Mouse (Mus musculus) heart, embryonic 12.5 days (tissue): ENCODE data around the gene Lrmda. TPM values are rescaled to one million over a fixed set of nuclear protein-coding genes. Genes with fewer than 3 reads are reported as not detected.
A peak's percentile ranks its signal among the peaks of the same experiment; 100 is the strongest.

ENCODE experiments used
- ATAC-seq: fragments of 200-750 bp; cut with Nextera tagmentation; 2 replicates; pipeline ENCODE4 v1.8.0; 2017; ENCODE audit warnings: moderate TSS enrichment, moderate library complexity; ENCODE audit not compliant: insufficient number of reproducible peaks, low FRiP score
- H3K27ac ChIP-seq: fragments of 300-500 bp; sonication (generic); 2 replicates; pipeline ENCODE4 v1.5.1; 2016; ENCODE audit warnings: mild to moderate bottlenecking, moderate library complexity; ENCODE audit not compliant: poor library complexity, severe bottlenecking
- H3K27me3 ChIP-seq: fragments of 300-500 bp; sonication (generic); replicated peaks from 2 replicates; pipeline ENCODE4 v1.6.1; 2016; ENCODE audit warnings: mild to moderate bottlenecking, moderate library complexity
- H3K36me3 ChIP-seq: fragments of 300-500 bp; sonication (generic); 2 replicates; pipeline ENCODE4 v1.6.1; 2016; ENCODE audit warnings: mild to moderate bottlenecking, moderate library complexity
- H3K4me1 ChIP-seq: fragments of 300-500 bp; sonication (generic); replicated peaks from 2 replicates; pipeline ENCODE4 v1.6.1; 2016; ENCODE audit warnings: mild to moderate bottlenecking
- H3K4me2 ChIP-seq: fragments of 300-500 bp; sonication (generic); 2 replicates; pipeline ENCODE4 v1.6.1; 2016; ENCODE audit warnings: mild to moderate bottlenecking, moderate library complexity
- H3K4me3 ChIP-seq: fragments of 300-500 bp; sonication (generic); 2 replicates; pipeline ENCODE4 v1.5.1; 2016; ENCODE audit warnings: mild to moderate bottlenecking
- H3K9ac ChIP-seq: fragments of 300-500 bp; sonication (generic); 2 replicates; pipeline ENCODE4 v1.6.1; 2016; ENCODE audit warnings: mild to moderate bottlenecking, moderate library complexity
- H3K9me3 ChIP-seq: fragments of 300-500 bp; sonication (generic); replicated peaks from 2 replicates; pipeline ENCODE4 v1.6.1; 2016; ENCODE audit warnings: mild to moderate bottlenecking, moderate library complexity
- WGBS: fragments of 180-500 bp; shearing (Covaris S2); methylation state at CpG from one replicate; pipeline ENCODE4 v1.1.7; 2016; 5-methylcytosine and 5-hydroxymethylcytosine counted together
- polyA plus RNA-seq: library from polyadenylated mRNA; unstranded; fragments of >200 nt; fragmentation: Nextera tagmentation; extraction: Ambion mirVana; gene quantifications from 2 replicates; pipeline ENCODE4 v1.2.1, GENCODE M21; 2016

Lrmda gene
- polyA plus RNA-seq, 1 experiment from 2014 or later = 1.0 TPM

DNA sequence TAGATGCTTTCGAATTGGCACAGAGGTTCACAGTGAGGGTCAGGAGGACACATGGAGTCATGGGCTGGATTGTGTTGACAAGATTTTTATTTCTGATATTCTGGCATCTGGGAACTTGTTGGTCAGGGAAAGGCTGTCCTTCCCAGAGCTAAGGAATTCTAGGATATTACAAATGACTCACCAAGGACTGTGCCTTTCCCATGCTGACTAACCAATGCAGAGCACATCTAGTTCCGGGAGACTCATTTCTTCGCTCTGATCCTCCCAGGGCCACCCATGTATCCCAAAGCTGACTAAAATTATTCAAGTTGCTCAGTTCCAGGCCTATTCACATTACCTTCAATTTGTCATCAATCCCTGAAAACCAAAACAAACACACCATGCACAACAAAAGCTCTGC lies 602.4 kb downstream of the Lrmda start:
- no peaks in the 10 kb centered on the region for H3K9me3 ChIP-seq
- 89% methylated on average over 3 of the region's 3 CpGs for WGBS
- H3K36me3 ChIP-seq = no peaks in the 10 kb centered on the region
- no peak for ATAC-seq
- H3K4me3 ChIP-seq = no peak overlapping the region
- peaks cover 7% of the 10 kb centered on the region for H3K4me1 ChIP-seq
- no peak overlapping the region for H3K4me2 ChIP-seq
- no peak overlapping the region for H3K27ac ChIP-seq
- no peak overlapping the region for H3K9ac ChIP-seq
- 0 out of 2 replicates have a peak, but pooled peaks cover 5% of the 10 kb centered on the region for H3K27me3 ChIP-seq

GRCm38 (mm10) chr14:22627105-22627829 lies 607.8 kb downstream of the Lrmda start:
- no peak for ATAC-seq
- Histone ChIP-seq H3K4me1 (0 out of 2 replicates have a peak, but pooled peaks cover 5% of the 10 kb centered on the region), H3K4me2 (no peak overlapping the region), H3K27me3 (0 out of 2 replicates have a peak, but pooled peaks cover 5% of the 10 kb centered on the region), H3K9me3 (no peaks in the 10 kb centered on the region), H3K9ac (no peak overlapping the region), H3K27ac (no peak overlapping the region), H3K36me3 (no peaks in the 10 kb centered on the region), H3K4me3 (no peak overlapping the region)
- WGBS = 62% methylated on average over 8 of the region's 8 CpGs

DNA sequence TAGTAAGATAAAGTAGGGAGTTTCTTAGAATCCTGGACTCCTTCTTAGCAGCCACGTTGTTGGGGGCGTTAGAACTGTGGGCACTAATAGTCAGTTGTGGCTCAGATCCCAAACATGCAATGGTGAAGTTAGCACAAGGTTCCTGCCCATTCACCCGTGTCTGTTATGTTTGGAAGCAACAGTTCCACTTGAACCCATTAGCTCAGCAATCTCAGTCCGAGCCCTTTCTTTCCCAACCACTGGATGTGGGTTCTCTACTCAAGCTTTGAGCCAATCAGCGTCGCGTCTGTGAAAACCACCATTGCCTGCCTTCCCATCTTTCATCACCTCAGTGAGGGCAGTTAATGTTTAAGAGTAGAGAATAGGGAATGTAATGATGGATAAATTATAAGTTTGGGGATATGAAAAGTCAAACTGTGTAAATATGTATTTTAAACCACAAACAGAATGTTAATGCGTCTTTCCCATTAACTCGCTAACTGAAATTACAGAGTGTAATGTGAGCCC lies 610.9 kb downstream of the Lrmda start:
- no peak overlapping the region for H3K4me2 ChIP-seq
- ATAC-seq = no peak
- H3K27me3 ChIP-seq = no peaks in the 10 kb centered on the region
- H3K9ac ChIP-seq = no peak overlapping the region
- no peaks in the 10 kb centered on the region for H3K9me3 ChIP-seq
- 80% methylated on average over 9 of the region's 9 CpGs for WGBS
- 0 out of 2 replicates have a peak, but pooled peaks cover 5% of the 10 kb centered on the region for H3K4me1 ChIP-seq
- no peak overlapping the region for H3K4me3 ChIP-seq
- no peaks in the 10 kb centered on the region for H3K36me3 ChIP-seq
- no peak overlapping the region for H3K27ac ChIP-seq

- Histone ChIP-seq H3K9ac (no peak overlapping the region), H3K27ac (no peak overlapping the region), H3K4me3 (no peak overlapping the region), H3K4me1 (no peaks in the 10 kb centered on the region), H3K4me2 (no peak overlapping the region), H3K27me3 (no peaks in the 10 kb centered on the region), H3K9me3 (no peaks in the 10 kb centered on the region), H3K36me3 (no peaks in the 10 kb centered on the region)
- ATAC-seq = no peak
- WGBS = 45% methylated on average over 1 of the region's 1 CpGs
Measured at GRCm38 (mm10) chr14:22633612-22634011, 614.1 kb downstream of the Lrmda start.

DNA sequence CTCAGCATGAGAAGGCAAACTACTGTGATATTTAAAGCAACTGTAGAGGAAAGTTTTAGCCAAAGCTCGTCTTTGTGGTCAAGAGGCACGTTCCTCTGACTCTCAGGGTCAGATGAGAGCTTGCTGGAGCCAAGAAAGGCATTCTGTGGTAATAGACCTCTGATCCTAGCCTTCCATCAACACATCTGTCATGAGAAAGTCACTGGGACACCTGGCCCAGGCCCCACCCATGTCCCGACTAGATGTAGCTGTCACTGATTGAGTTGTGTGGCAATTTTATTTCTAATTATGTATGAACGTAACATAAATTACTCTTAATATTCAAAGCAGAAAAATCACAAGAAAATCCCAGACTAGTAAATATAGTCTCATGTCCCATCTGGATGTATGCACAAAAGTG lies 624.0 kb downstream of the Lrmda start:
- Histone ChIP-seq H3K4me2 (no peak overlapping the region), H3K4me1 (peaks cover 22% of the 10 kb centered on the region), H3K27me3 (no peaks in the 10 kb centered on the region), H3K9me3 (no peaks in the 10 kb centered on the region), H3K36me3 (no peaks in the 10 kb centered on the region), H3K9ac (no peak overlapping the region), H3K27ac (no peak overlapping the region), H3K4me3 (no peak overlapping the region)
- no peak for ATAC-seq
- 64% methylated on average over 4 of the region's 4 CpGs for WGBS

- Histone ChIP-seq H3K9me3 (no peaks in the 10 kb centered on the region), H3K27ac (no peak overlapping the region; the same call in 1 of the 2 replicates)
- peak; percentile 34; the same call in 1 of the 2 replicates for ATAC-seq
Measured at GRCm38 (mm10) chr14:22647879-22648611, 628.5 kb downstream of the Lrmda start.

GRCm38 (mm10) chr14:22649411-22649911 lies 629.9 kb downstream of the Lrmda start:
- Histone ChIP-seq H3K4me2 (no peak overlapping the region), H3K4me3 (no peak overlapping the region), H3K27ac (no peak overlapping the region), H3K9me3 (no peaks in the 10 kb centered on the region), H3K36me3 (no peaks in the 10 kb centered on the region), H3K9ac (no peak overlapping the region), H3K27me3 (no peaks in the 10 kb centered on the region), H3K4me1 (peaks cover 48% of the 10 kb centered on the region)
- WGBS = 26% methylated on average over 5 of the region's 5 CpGs
- no peak for ATAC-seq

More at GRCm38 (mm10) chr14:22647879-22648611, 628.5 kb downstream of the Lrmda start:
- Histone ChIP-seq H3K36me3 (no peaks in the 10 kb centered on the region), H3K4me1 (peaks cover 48% of the 10 kb centered on the region), H3K4me3 (no peak overlapping the region), H3K4me2 (no peak overlapping the region), H3K27me3 (no peaks in the 10 kb centered on the region), H3K9ac (no peak overlapping the region)
- 26% methylated on average over 9 of the region's 9 CpGs for WGBS

GRCm38 (mm10) chr14:22649985-22650984 lies 630.8 kb downstream of the Lrmda start:
- 39% methylated on average over 17 of the region's 17 CpGs for WGBS
- Histone ChIP-seq H3K9ac (no peak overlapping the region), H3K4me1 (peaks cover 48% of the 10 kb centered on the region), H3K4me3 (no peak overlapping the region), H3K4me2 (peak overlapping the region; percentile 30), H3K36me3 (no peaks in the 10 kb centered on the region), H3K9me3 (no peaks in the 10 kb centered on the region), H3K27me3 (no peaks in the 10 kb centered on the region), H3K27ac (no peak overlapping the region)
- no peak for ATAC-seq

- 40% methylated on average over 14 of the region's 14 CpGs for WGBS
Measured at GRCm38 (mm10) chr14:22651131-22651952, 631.8 kb downstream of the Lrmda start.

DNA sequence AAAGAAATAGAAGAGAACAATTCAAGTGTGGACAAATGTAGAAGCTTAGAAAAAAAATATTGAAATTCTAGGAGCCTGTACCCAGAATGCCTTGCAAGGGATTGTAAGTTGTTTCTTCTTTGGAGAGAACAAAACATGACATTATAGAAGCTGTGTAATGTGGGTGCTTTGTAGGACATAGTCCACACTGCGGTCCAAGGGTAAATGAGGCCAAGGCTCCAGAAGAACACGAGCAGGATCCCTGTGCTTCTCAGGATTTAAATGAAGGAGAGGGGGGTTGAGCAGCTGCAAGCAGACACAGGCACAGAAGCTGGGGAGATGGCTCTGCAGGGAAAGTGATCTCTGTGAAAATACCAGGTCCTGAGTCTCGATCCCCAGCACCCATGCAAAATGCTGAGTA lies 643.0 kb downstream of the Lrmda start:
- Histone ChIP-seq H3K4me2 (no peak overlapping the region), H3K27ac (no peak overlapping the region), H3K9ac (no peak overlapping the region), H3K27me3 (peaks cover 37% of the 10 kb centered on the region), H3K9me3 (no peaks in the 10 kb centered on the region), H3K36me3 (no peaks in the 10 kb centered on the region), H3K4me1 (peaks cover 19% of the 10 kb centered on the region), H3K4me3 (no peak overlapping the region)
- WGBS = 66% methylated on average over 3 of the region's 3 CpGs
- ATAC-seq = no peak

More at GRCm38 (mm10) chr14:22651131-22651952, 631.8 kb downstream of the Lrmda start:
- Histone ChIP-seq H3K27me3 (peaks cover 4% of the 10 kb centered on the region; the same call in 1 of the 2 replicates), H3K36me3 (no peaks in the 10 kb centered on the region), H3K4me2 (peak overlapping the region; percentile 30), H3K4me3 (no peak overlapping the region), H3K27ac (no peak overlapping the region), H3K4me1 (peaks cover 44% of the 10 kb centered on the region), H3K9me3 (no peaks in the 10 kb centered on the region), H3K9ac (no peak overlapping the region)
- ATAC-seq = no peak
